Mouse (Mus musculus): ENCODE measurements around the gene Gm15128.
"Not testable (repeated sequence)": the region's sequence is repeated elsewhere in the genome, so short reads cannot be mapped to it uniquely, and the experiment has no call there.

Gm15128 gene

DNA sequence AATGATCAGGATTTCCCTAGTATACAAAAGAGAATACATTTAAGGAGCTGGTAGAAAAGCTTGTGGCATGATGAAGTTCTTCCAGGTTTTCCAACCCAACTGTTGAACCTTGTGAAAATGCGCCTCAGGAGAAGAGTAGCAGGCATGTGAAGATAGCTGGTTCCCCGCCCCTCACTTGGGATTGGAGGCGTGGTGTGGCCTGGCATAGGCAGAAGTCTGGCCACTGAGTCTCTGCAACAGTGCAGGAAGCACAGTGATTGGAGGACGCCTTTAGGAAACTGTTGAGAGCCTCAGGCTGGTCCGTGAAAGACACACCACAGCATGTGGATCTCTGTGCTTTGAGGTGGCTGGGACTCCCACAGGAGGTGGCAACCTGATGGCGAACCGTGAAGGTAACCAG, at the start of gene Gm15128:
Gm15128 (plus strand) TSS at position 301 of the 400 bp plus-strand sequence.
- H3K36me3 ChIP-seq (ENCODE audit: control insufficient read depth, insufficient read depth, low read length, poor library complexity, severe bottlenecking); DNase-seq (ENCODE audit: low read depth, low spot score): not testable (repeated sequence)

More for the DNA sequence above, at the start of gene Gm15128:
- H3K27me3 ChIP-seq (ENCODE audit: control insufficient read depth, insufficient read depth, low read length, poor library complexity, severe bottlenecking): not testable (repeated sequence)
